Mouse (Mus musculus) forebrain, embryonic 16.5 days (tissue): ENCODE data around the gene Gpr171. TPM values are rescaled to one million over a fixed set of nuclear protein-coding genes. Genes with fewer than 3 reads are reported as not detected.

Experiments
- ATAC-seq: fragments of 200-750 bp; cut with Nextera tagmentation; 2 replicates; pipeline ENCODE4 v1.8.0; 2017; ENCODE audit warnings: mild to moderate bottlenecking, moderate library complexity
- H3K27ac ChIP-seq: fragments of 300-500 bp; sonication (generic); 2 replicates; pipeline ENCODE4 v1.5.1; 2014; ENCODE audit warnings: low read length, control low read depth
- H3K27me3 ChIP-seq: fragments of 300-500 bp; sonication (generic); replicated peaks from 2 replicates; pipeline ENCODE4 v1.6.1; 2014; ENCODE audit warnings: low read length; ENCODE audit not compliant: control insufficient read depth, insufficient read depth
- H3K36me3 ChIP-seq: fragments of 300-500 bp; sonication (generic); 2 replicates; pipeline ENCODE4 v1.6.1; 2014; ENCODE audit not compliant: control insufficient read depth, insufficient read depth
- H3K4me1 ChIP-seq: fragments of 300-500 bp; sonication (generic); replicated peaks from 2 replicates; pipeline ENCODE4 v1.6.1; 2014; ENCODE audit warnings: low read length; ENCODE audit not compliant: control insufficient read depth, insufficient read depth
- H3K4me2 ChIP-seq: fragments of 300-500 bp; sonication (generic); 2 replicates; pipeline ENCODE4 v1.6.1; 2014; ENCODE audit warnings: mild to moderate bottlenecking, low read length, control low read depth
- H3K4me3 ChIP-seq: fragments of 300-500 bp; sonication (generic); replicated peaks from 2 replicates; pipeline ENCODE4 v1.5.1; 2014; ENCODE audit warnings: mild to moderate bottlenecking, low read length, control low read depth
- H3K9ac ChIP-seq: fragments of 300-500 bp; sonication (generic); replicated peaks from 2 replicates; pipeline ENCODE4 v1.6.1; 2014; ENCODE audit warnings: low read depth, low read length, control low read depth
- H3K9me3 ChIP-seq: fragments of 300-500 bp; sonication (generic); 2 replicates; pipeline ENCODE4 v1.6.1; 2016; ENCODE audit warnings: low read length; ENCODE audit not compliant: control insufficient read depth
- WGBS: fragments of 180-500 bp; shearing (Covaris S2); extraction: QIAGEN DNeasy Blood & Tissue Kit; methylation state at CpG from one replicate; pipeline ENCODE4 v1.1.7; 2014; 5-methylcytosine and 5-hydroxymethylcytosine counted together
- polyA plus RNA-seq: library from polyadenylated mRNA; unstranded; fragments of >200 nt; fragmentation: Nextera tagmentation; extraction: Ambion mirVana; gene quantifications from 2 replicates; pipeline ENCODE4 v1.2.1, GENCODE M21; 2015

The Gpr171 gene
- polyA plus RNA-seq, 1 experiment from 2014 or later: 1.8 TPM

GRCm38 (mm10) chr3:59135911-59136653, 34.5 kb upstream of the Gpr171 start:
- 80% methylated on average over 5 of the region's 5 CpGs for WGBS
- Histone ChIP-seq H3K4me1 (no peaks in the 10 kb centered on the region), H3K27ac (no peak overlapping the region), H3K9ac (no peak overlapping the region), H3K9me3 (no peaks in the 10 kb centered on the region), H3K4me3 (no peak overlapping the region), H3K27me3 (no peaks in the 10 kb centered on the region), H3K36me3 (no peaks in the 10 kb centered on the region), H3K4me2 (no peak overlapping the region)
- ATAC-seq: no peak

- no peaks in the 10 kb centered on the region for H3K4me1 ChIP-seq
- no peaks in the 10 kb centered on the region for H3K36me3 ChIP-seq
- H3K27me3 ChIP-seq: no peaks in the 10 kb centered on the region
- no peak overlapping the region for H3K4me2 ChIP-seq
- H3K9me3 ChIP-seq: no peaks in the 10 kb centered on the region
- no peak overlapping the region for H3K4me3 ChIP-seq
- H3K27ac ChIP-seq: no peak overlapping the region
- ATAC-seq: no peak
- no peak overlapping the region for H3K9ac ChIP-seq
- 87% methylated on average over 5 of the region's 5 CpGs for WGBS
Measured at GRCm38 (mm10) chr3:59133189-59133588, 31.6 kb upstream of the Gpr171 start.

GRCm38 (mm10) chr3:59131966-59132365, 30.3 kb upstream of the Gpr171 start:
- no peak for ATAC-seq
- no peak overlapping the region for H3K27ac ChIP-seq
- WGBS: 89% methylated on average over 4 of the region's 4 CpGs
- H3K9me3 ChIP-seq: no peaks in the 10 kb centered on the region
- H3K4me3 ChIP-seq: no peak overlapping the region
- no peaks in the 10 kb centered on the region for H3K4me1 ChIP-seq
- no peak overlapping the region for H3K4me2 ChIP-seq
- H3K9ac ChIP-seq: no peak overlapping the region
- no peaks in the 10 kb centered on the region for H3K36me3 ChIP-seq
- H3K27me3 ChIP-seq: no peaks in the 10 kb centered on the region

- Histone ChIP-seq H3K27ac (no peak overlapping the region), H3K36me3 (no peaks in the 10 kb centered on the region), H3K9ac (no peak overlapping the region), H3K9me3 (no peaks in the 10 kb centered on the region), H3K4me3 (no peak overlapping the region), H3K27me3 (no peaks in the 10 kb centered on the region), H3K4me1 (no peaks in the 10 kb centered on the region), H3K4me2 (no peak overlapping the region)
- ATAC-seq: no peak
- 74% methylated on average over 4 of the region's 4 CpGs for WGBS
Measured at GRCm38 (mm10) chr3:59131081-59131480, 29.5 kb upstream of the Gpr171 start.

- no peak for ATAC-seq
- Histone ChIP-seq H3K4me3 (no peak overlapping the region), H3K36me3 (no peaks in the 10 kb centered on the region), H3K27ac (no peak overlapping the region), H3K27me3 (no peaks in the 10 kb centered on the region), H3K4me2 (no peak overlapping the region), H3K9ac (no peak overlapping the region), H3K4me1 (no peaks in the 10 kb centered on the region), H3K9me3 (no peaks in the 10 kb centered on the region)
- 77% methylated on average over 8 of the region's 8 CpGs for WGBS
Measured at GRCm38 (mm10) chr3:59130431-59130830, 28.8 kb upstream of the Gpr171 start.

GRCm38 (mm10) chr3:59129547-59129946, 27.9 kb upstream of the Gpr171 start:
- no peaks in the 10 kb centered on the region for H3K4me1 ChIP-seq
- no peak overlapping the region for H3K9ac ChIP-seq
- no peaks in the 10 kb centered on the region for H3K9me3 ChIP-seq
- H3K27me3 ChIP-seq: no peaks in the 10 kb centered on the region
- no peak for ATAC-seq
- H3K4me2 ChIP-seq: no peak overlapping the region
- H3K36me3 ChIP-seq: no peaks in the 10 kb centered on the region
- H3K27ac ChIP-seq: no peak overlapping the region
- H3K4me3 ChIP-seq: no peak overlapping the region
- 87% methylated on average over 3 of the region's 3 CpGs for WGBS

GRCm38 (mm10) chr3:59128681-59129080, 27.1 kb upstream of the Gpr171 start:
- Histone ChIP-seq H3K9me3 (no peaks in the 10 kb centered on the region), H3K27me3 (no peaks in the 10 kb centered on the region), H3K36me3 (no peaks in the 10 kb centered on the region), H3K4me3 (no peak overlapping the region), H3K4me2 (no peak overlapping the region), H3K9ac (no peak overlapping the region), H3K27ac (no peak overlapping the region), H3K4me1 (no peaks in the 10 kb centered on the region)
- no peak for ATAC-seq
- WGBS: 94% methylated on average over 20 of the region's 20 CpGs

- H3K4me3 ChIP-seq: no peak overlapping the region
- no peaks in the 10 kb centered on the region for H3K36me3 ChIP-seq
- no peak overlapping the region for H3K9ac ChIP-seq
- H3K27ac ChIP-seq: no peak overlapping the region
- no peak overlapping the region for H3K4me2 ChIP-seq
- no peak for ATAC-seq
- WGBS: 78% methylated on average over 7 of the region's 7 CpGs
- H3K27me3 ChIP-seq: no peaks in the 10 kb centered on the region
- no peaks in the 10 kb centered on the region for H3K4me1 ChIP-seq
- H3K9me3 ChIP-seq: no peaks in the 10 kb centered on the region
Measured at GRCm38 (mm10) chr3:59125783-59126555, 24.3 kb upstream of the Gpr171 start.

GRCm38 (mm10) chr3:59125022-59125421, 23.4 kb upstream of the Gpr171 start:
- H3K4me1 ChIP-seq: no peaks in the 10 kb centered on the region
- no peak overlapping the region for H3K4me2 ChIP-seq
- no peaks in the 10 kb centered on the region for H3K9me3 ChIP-seq
- no peaks in the 10 kb centered on the region for H3K27me3 ChIP-seq
- no peak overlapping the region for H3K27ac ChIP-seq
- H3K4me3 ChIP-seq: no peak overlapping the region
- 74% methylated on average over 5 of the region's 5 CpGs for WGBS
- no peak overlapping the region for H3K9ac ChIP-seq
- no peaks in the 10 kb centered on the region for H3K36me3 ChIP-seq
- ATAC-seq: no peak
